Mouse (Mus musculus) olfactory bulb, adult 2 months (tissue): ENCODE data around the gene Otp.

ENCODE experiments used
- CTCF ChIP-seq: fragments of 200-500 bp; IDR thresholded peaks from 2 replicates; pipeline ENCODE4 v1.5.1; 2012; ENCODE audit warnings: low read depth, mild to moderate bottlenecking, low read length, moderate library complexity; ENCODE audit not compliant: insufficient read depth
- POLR2A ChIP-seq: fragments of 200-500 bp; IDR thresholded peaks from 2 replicates; pipeline ENCODE4 v1.6.1; 2012; ENCODE audit warnings: mild to moderate bottlenecking, low read depth, low read length, moderate library complexity; ENCODE audit not compliant: insufficient read depth

GRCm38 (mm10) chr13:94870461-94871186, 4.8 kb upstream of the Otp start:
- TF ChIP-seq CTCF (no peak), POLR2A (no peak)
